Mouse (Mus musculus) left cerebral cortex, postnatal 10 days (tissue): ENCODE data around the gene 1520401A03Rik. TPM values are rescaled to one million over a fixed set of nuclear protein-coding genes. Genes with fewer than 3 reads are reported as not detected.

Experiments used
- total RNA-seq, 2 experiments: library from RNA; stranded (reverse); gene quantifications; 2 replicates each; pipeline ENCODE4 v1.2.3; 2021

Gene 1520401A03Rik
- total RNA-seq, 2 experiments from 2014 or later, result 0.11 to 0.61 TPM

Other genes with a start within 250 kb of the 1520401A03Rik start
- not detected for gene Vmn2r117, start 243.1 kb downstream of the 1520401A03Rik start, total RNA-seq
- gene Zfp213, start 158.5 kb downstream of the 1520401A03Rik start, total RNA-seq, result 1 to 10 TPM; 6.6 to 6.7 TPM
- 10 to 100 TPM; 29.3 to 33.8 TPM for gene Zfp13, start 123.3 kb downstream of the 1520401A03Rik start, total RNA-seq
- gene Zscan10, start 121.9 kb downstream of the 1520401A03Rik start, total RNA-seq, result not detected
- gene Mmp25, start 77.5 kb downstream of the 1520401A03Rik start, total RNA-seq, result 1 to 10 TPM; 1.1 to 1.5 TPM
- not detected for gene Bicdl2, start 62.3 kb downstream of the 1520401A03Rik start, total RNA-seq
- 100 to 1,000 TPM; 149 to 154 TPM for gene Hcfc1r1, start 49.2 kb downstream of the 1520401A03Rik start, total RNA-seq
- 1 to 10 TPM; 8.7 to 9.9 TPM for gene Thoc6, start 48.9 kb downstream of the 1520401A03Rik start, total RNA-seq
- gene Tnfrsf12a, start 45.3 kb downstream of the 1520401A03Rik start, total RNA-seq, result 1 to 10 TPM; 3.3 to 4.1 TPM
- not detected for gene Cldn6, start 43.5 kb downstream of the 1520401A03Rik start, total RNA-seq
- not detected for gene Cldn9, start 38.8 kb downstream of the 1520401A03Rik start, total RNA-seq
- gene Pkmyt1, start 3.6 kb upstream of the 1520401A03Rik start, total RNA-seq, result 1 to 10 TPM; 6.5 to 7.2 TPM
- gene Paqr4, start 18.1 kb upstream of the 1520401A03Rik start, total RNA-seq, result 10 to 100 TPM; 55.8 to 57.7 TPM
- under 1 TPM in 1 of 2 experiments, not detected in 1; 0.36 TPM for gene Kremen2, start 23.1 kb upstream of the 1520401A03Rik start, total RNA-seq
- gene Flywch1, start 48.8 kb upstream of the 1520401A03Rik start, total RNA-seq, result 100 to 1,000 TPM; 125 to 133 TPM
- gene Flywch2, start 63.3 kb upstream of the 1520401A03Rik start, total RNA-seq, result 10 to 100 TPM; 26.9 to 32.1 TPM
- 100 to 1,000 TPM; 555 to 572 TPM for gene Srrm2, start 67.7 kb upstream of the 1520401A03Rik start, total RNA-seq
- 100 to 1,000 TPM; 389 to 390 TPM for gene Elob, start 106.4 kb upstream of the 1520401A03Rik start, total RNA-seq
- not detected for gene Prss33, start 113.3 kb upstream of the 1520401A03Rik start, total RNA-seq
- gene Prss32, start 121.1 kb upstream of the 1520401A03Rik start, total RNA-seq, result not detected
- 1 to 10 TPM; 1.9 to 2.8 TPM for gene Prss41, start 121.4 kb upstream of the 1520401A03Rik start, total RNA-seq
- gene Prss21, start 145.3 kb upstream of the 1520401A03Rik start, total RNA-seq, result not detected
- gene Dcpp1, start 158.1 kb upstream of the 1520401A03Rik start, total RNA-seq, result not detected
- not detected for gene Dcpp2, start 158.1 kb upstream of the 1520401A03Rik start, total RNA-seq
- not detected for gene Dcpp3, start 194.7 kb upstream of the 1520401A03Rik start, total RNA-seq
- gene Sbp, start 218.9 kb upstream of the 1520401A03Rik start, total RNA-seq, result not detected
- gene Sbpl, start 232.5 kb upstream of the 1520401A03Rik start, total RNA-seq, result not detected